Mouse (Mus musculus) brain, embryonic 14.5 days (tissue): Measurements from ENCODE around the gene Gpr152. TPM values are rescaled to one million over a fixed set of nuclear protein-coding genes. Genes with fewer than 3 reads are reported as not detected.
A peak's percentile ranks its signal among the peaks of the same experiment; 100 is the strongest.

Source experiments
- DNase-seq: peaks from one replicate; pipeline ENCODE4 v3.0.0-alpha.2; 2011; ENCODE audit warnings: low read depth
- CTCF ChIP-seq: fragments of 200-500 bp; IDR thresholded peaks from 2 replicates; pipeline ENCODE4 v1.5.1; 2012; ENCODE audit warnings: inconsistent platforms, mild to moderate bottlenecking, moderate library complexity, borderline replicate concordance; ENCODE audit not compliant: insufficient read depth, insufficient read length; ENCODE audit errors: extremely low read depth
- POLR2A ChIP-seq: fragments of 200-500 bp; IDR thresholded peaks from 2 replicates; pipeline ENCODE4 v1.6.1; 2012; ENCODE audit warnings: mild to moderate bottlenecking, inconsistent platforms, borderline replicate concordance; ENCODE audit not compliant: poor library complexity, insufficient read depth, insufficient read length, severe bottlenecking; ENCODE audit errors: extremely low read depth
- polyA plus RNA-seq: library from polyadenylated mRNA; depleted of rRNA; stranded (reverse); fragments of >200 nt; gene quantifications from 2 replicates; pipeline ENCODE4 v1.2.3, GENCODE M21; 2012; rRNA removed

Gene Gpr152
- polyA plus RNA-seq, 1 experiment = 0.08 TPM

DNA sequence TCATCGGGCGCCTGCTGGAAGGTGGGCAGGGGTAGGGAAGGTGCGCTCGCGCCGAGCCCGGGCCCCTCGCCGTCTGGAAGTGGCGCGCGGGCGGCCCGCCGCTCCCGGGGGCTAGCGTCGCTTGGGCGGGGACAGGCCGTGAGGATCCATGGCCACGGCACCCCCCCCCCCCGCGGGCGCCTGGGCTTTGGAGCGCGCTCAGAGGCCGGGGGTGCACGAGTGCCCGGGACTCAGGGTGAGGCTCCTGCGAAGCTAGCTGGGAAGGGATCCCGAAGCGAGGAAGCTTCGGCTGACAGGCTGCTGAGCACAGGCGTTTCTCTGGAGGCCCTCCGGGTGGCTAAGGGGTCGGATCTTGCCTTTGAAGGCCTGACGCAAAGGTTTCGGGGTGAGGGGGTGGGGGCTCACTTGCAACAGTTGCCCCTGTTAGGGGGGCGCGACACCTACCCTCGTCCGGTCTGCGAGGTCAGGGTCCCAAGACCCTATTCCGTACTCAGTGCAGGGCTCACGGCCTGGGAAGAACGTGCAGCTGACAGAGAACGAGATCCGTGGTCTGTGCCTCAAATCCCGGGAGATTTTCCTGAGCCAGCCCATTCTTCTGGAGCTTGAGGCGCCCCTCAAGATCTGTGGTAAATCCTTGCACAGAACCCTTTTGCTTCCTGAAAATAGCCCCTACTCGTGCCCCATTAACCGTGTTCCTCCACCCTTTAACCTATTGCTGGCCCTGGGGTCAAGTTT, 52.8 kb downstream of the Gpr152 start:
- no peak for TF ChIP-seq CTCF
- no peak for TF ChIP-seq POLR2A
- peak; percentile 48 for DNase-seq

DNA sequence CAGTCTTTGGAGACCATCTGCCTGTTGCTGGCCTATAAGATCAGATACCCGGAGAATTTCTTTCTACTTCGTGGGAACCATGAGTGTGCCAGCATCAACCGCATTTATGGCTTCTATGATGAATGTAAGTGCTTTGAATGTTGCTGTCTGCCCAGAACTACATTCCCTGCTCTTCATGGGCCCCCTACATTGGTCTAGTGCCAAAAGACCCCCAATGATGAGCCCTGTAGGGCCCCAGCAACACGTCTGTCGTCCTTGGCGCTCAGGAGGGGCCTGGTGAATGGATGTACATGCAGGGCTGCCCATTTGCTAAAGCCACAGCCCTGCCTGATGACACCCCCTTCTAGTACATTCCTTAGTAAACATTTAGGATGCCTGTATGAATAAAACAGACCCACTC, 53.5 kb downstream of the Gpr152 start:
- DNase-seq = no peak
- no peak for TF ChIP-seq POLR2A
- no peak for TF ChIP-seq CTCF

DNA sequence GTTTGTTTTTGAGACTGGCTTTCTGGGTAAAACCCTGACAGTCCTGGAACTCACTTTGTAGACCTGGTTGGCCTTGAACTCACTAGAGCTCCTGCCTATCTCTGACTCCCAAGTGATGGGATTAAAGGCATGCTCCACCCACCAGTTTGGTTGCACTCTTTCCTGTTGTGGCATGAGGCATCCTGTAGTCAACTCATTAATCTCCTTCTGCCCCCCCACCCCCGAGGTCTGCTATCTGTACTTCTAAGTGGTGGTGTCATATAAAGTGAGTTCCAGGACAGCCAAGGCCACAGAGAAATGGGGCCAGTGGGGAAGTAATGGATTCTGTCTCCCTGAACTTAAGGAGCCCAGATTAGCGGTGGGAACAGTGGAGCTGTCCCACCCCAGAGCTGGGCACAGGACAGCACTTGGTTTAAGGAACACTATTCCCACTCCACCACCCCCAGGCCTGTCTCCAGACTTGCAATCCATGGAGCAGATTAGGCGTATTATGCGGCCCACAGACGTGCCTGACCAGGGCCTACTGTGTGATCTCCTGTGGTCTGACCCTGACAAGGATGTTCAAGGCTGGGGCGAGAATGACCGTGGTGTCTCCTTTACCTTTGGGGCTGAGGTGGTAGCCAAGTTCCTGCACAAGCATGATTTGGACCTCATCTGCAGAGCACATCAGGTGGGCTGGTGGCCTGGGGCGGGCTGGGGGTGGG, 54.6 kb downstream of the Gpr152 start:
- TF ChIP-seq POLR2A = no peak
- no peak for TF ChIP-seq CTCF
- no peak for DNase-seq

DNA sequence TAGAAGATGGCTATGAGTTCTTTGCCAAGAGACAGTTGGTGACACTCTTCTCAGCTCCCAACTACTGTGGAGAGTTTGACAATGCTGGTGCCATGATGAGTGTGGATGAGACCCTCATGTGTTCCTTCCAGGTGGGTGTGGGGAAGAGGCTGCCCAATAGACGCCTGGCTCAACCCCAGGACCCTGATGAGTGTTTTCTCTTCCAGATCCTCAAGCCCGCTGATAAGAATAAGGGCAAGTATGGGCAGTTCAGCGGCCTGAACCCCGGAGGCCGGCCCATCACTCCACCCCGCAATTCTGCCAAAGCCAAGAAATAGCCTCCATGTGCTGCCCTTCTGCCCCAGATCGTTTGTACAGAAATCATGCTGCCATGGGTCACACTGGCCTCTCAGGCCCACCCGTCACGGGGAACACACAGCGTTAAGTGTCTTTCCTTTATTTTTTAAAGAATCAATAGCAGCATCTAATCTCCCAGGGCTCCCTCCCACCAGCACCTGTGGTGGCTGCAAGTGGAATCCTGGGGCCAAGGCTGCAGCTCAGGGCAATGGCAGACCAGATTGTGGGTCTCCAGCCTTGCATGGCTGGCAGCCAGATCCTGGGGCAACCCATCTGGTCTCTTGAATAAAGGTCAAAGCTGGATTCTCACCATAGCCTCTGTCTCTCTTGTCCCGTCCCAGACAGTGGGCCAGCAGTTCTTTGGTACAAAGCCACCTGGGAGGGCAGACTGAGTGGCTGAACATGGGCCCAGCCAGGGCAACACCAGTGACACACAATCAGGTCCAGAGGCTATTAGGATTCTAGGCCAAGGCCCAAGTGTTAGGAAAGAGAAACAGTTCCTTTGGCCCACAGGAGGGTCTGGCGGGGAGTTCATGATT, 55.4 kb downstream of the Gpr152 start:
- peak; percentile 51 for DNase-seq
- TF ChIP-seq CTCF = no peak
- TF ChIP-seq POLR2A = no peak

Other genes with a start within 250 kb of the Gpr152 start
- 31.4 and 45.2 TPM in 2 replicates for gene Tcirg1, start 232.7 kb upstream of the Gpr152 start, polyA plus RNA-seq
- gene Ndufs8, start 227.0 kb upstream of the Gpr152 start, polyA plus RNA-seq = 184 and 218 TPM in 2 replicates
- 1.2 and 1.8 TPM in 2 replicates for gene Aldh3b1, start 210.0 kb upstream of the Gpr152 start, polyA plus RNA-seq
- 12.3 and 13.4 TPM in 2 replicates for gene Unc93b1, start 204.6 kb upstream of the Gpr152 start, polyA plus RNA-seq
- 0.01 and 0.05 TPM in 2 replicates for gene Aldh3b3, start 181.1 kb upstream of the Gpr152 start, polyA plus RNA-seq
- 1.1 and 1.3 TPM in 2 replicates for gene Aldh3b2, start 167.5 kb upstream of the Gpr152 start, polyA plus RNA-seq
- gene Acy3, start 153.2 kb upstream of the Gpr152 start, polyA plus RNA-seq = 2.5 and 2.7 TPM in 2 replicates
- gene Tbx10, start 147.0 kb upstream of the Gpr152 start, polyA plus RNA-seq = 0.16 and 0.46 TPM in 2 replicates
- 16.4 and 17.5 TPM in 2 replicates for gene Nudt8, start 139.2 kb upstream of the Gpr152 start, polyA plus RNA-seq
- 8.3 and 9.0 TPM in 2 replicates for gene Gm49405, start 139.2 kb upstream of the Gpr152 start, polyA plus RNA-seq
- 18.4 and 22.7 TPM in 2 replicates for gene Doc2g, start 136.5 kb upstream of the Gpr152 start, polyA plus RNA-seq
- 174 and 194 TPM in 2 replicates for gene Ndufv1, start 127.0 kb upstream of the Gpr152 start, polyA plus RNA-seq
- 266 and 307 TPM in 2 replicates for gene Gstp1, start 101.8 kb upstream of the Gpr152 start, polyA plus RNA-seq
- gene Gstp2, start 93.8 kb upstream of the Gpr152 start, polyA plus RNA-seq = 2.9 and 9.0 TPM in 2 replicates
- not detected in 2 replicates for gene Gstp3, start 80.2 kb upstream of the Gpr152 start, polyA plus RNA-seq
- gene Cabp2, start 58.2 kb upstream of the Gpr152 start, polyA plus RNA-seq = not detected in 2 replicates
- gene Cdk2ap2, start 42.6 kb upstream of the Gpr152 start, polyA plus RNA-seq = 56.1 and 82.2 TPM in 2 replicates
- gene Pitpnm1, start 39.8 kb upstream of the Gpr152 start, polyA plus RNA-seq = 149 and 158 TPM in 2 replicates
- gene Aip, start 13.9 kb upstream of the Gpr152 start, polyA plus RNA-seq = 80.0 and 88.6 TPM in 2 replicates
- gene Cabp4, start 4.2 kb downstream of the Gpr152 start, polyA plus RNA-seq = 0.05 and 0.19 TPM in 2 replicates
- 210 and 237 TPM in 2 replicates for gene Coro1b, start 8.8 kb downstream of the Gpr152 start, polyA plus RNA-seq
- gene Ptprcap, start 13.8 kb downstream of the Gpr152 start, polyA plus RNA-seq = 1.5 and 2.0 TPM in 2 replicates
- 59.5 and 87.7 TPM in 2 replicates for gene Rps6kb2, start 23.6 kb downstream of the Gpr152 start, polyA plus RNA-seq
- 4.1 and 4.3 TPM in 2 replicates for gene Carns1, start 35.7 kb downstream of the Gpr152 start, polyA plus RNA-seq
- 1.8 and 2.2 TPM in 2 replicates for gene Tbc1d10c, start 51.5 kb downstream of the Gpr152 start, polyA plus RNA-seq
- gene Ppp1ca, start 52.3 kb downstream of the Gpr152 start, polyA plus RNA-seq = 426 and 472 TPM in 2 replicates
- 32.7 and 49.1 TPM in 2 replicates for gene Rad9a, start 61.9 kb downstream of the Gpr152 start, polyA plus RNA-seq
- gene Clcf1, start 74.5 kb downstream of the Gpr152 start, polyA plus RNA-seq = 2.3 and 3.7 TPM in 2 replicates
- gene AC109138.7, start 74.6 kb downstream of the Gpr152 start, polyA plus RNA-seq = not detected in 2 replicates
- 23.6 and 36.5 TPM in 2 replicates for gene Pold4, start 92.1 kb downstream of the Gpr152 start, polyA plus RNA-seq
- gene Ssh3, start 129.4 kb downstream of the Gpr152 start, polyA plus RNA-seq = 50.4 and 57.5 TPM in 2 replicates
- 53.4 and 54.2 TPM in 2 replicates for gene Ankrd13d, start 143.3 kb downstream of the Gpr152 start, polyA plus RNA-seq
- 114 and 119 TPM in 2 replicates for gene Grk2, start 166.4 kb downstream of the Gpr152 start, polyA plus RNA-seq